Mouse (Mus musculus): Measurements from ENCODE around the gene Ddx6.

The Ddx6 gene

GRCm38 (mm10) chr9:44685346-44686330 lies 80.9 kb downstream of the Ddx6 start:
- DNase-seq (ENCODE audit: extremely low spot score, low spot score): peak; percentile 82

GRCm38 (mm10) chr9:44686638-44687037 lies 81.9 kb downstream of the Ddx6 start:
- peak; percentile 58 for DNase-seq (ENCODE audit: extremely low spot score, low spot score)

- DNase-seq (ENCODE audit: extremely low spot score, low spot score): no peak
These were observed 83.3 kb downstream of the Ddx6 start for GRCm38 (mm10) chr9:44688013-44688412.

All from neural tube, embryonic 10.5 days (tissue).